In the genomic region with DNA sequence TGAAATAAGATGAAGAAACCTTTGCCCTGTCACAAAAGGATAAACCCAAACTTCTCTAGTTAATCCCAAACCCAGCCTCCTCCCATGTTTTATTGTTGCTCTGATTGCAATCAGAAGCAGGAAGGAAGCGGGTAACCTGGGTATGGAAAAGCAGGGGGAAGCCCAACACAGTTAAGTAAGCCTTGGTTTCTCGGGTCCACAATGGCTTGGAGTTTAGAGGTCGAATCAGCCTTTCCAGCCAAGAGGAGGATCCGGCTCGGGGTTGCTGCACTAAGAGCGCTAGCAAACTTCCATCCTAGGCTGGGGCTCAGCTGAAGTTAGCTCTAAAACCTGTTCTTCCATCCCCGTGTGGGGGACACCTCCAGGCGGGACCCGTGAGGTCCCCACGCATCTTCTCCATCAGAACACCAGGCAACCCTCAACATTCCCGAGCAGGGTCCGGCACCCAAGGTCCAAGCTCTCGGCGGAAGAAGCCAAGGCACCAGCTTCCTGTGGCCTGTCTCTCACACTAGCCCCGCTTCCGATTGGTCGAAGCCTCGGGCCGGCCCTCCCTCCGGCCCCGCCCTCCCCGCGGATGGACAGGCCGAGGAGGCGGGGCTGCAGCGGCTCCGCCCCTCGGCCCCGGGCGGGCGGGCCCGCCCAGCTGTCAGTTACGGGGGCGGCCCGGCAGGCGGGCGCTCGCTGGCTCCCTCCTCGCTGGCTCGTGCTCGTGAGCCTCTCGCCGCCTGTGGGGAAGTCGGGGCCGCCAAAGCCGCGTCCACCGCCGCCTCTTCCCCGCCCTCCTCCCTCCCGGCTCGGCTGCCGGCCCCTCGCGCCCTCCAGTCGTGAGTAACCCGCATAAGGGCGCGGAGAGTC, we compare ENCODE assay signal across 8 mouse cellular contexts. TPM values are rescaled to one million over a fixed set of nuclear protein-coding genes. Genes with fewer than 3 reads are reported as not detected.
DNase-seq lines count a peak whose midpoint lies in the region; ATAC-seq and TF ChIP-seq lines count a peak whose summit lies in the region.

A gene (plus strand): TSS at position 605 of the 855 bp plus-strand sequence.

- H3K4me3 ChIP-seq in C2C12 (ENCODE audit: insufficient read depth, poor library complexity, severe bottlenecking) = peak within 1 kb of the TSS; percentile 68
- H3K4me3 ChIP-seq in embryonic fibroblast, embryonic 13.5 days (ENCODE audit: insufficient read depth, low read length) = peak within 1 kb of the TSS; percentile 87
- H3K4me3 ChIP-seq in heart, embryonic 10.5 days = peak within 1 kb of the TSS; percentile 90
- H3K4me3 ChIP-seq in kidney, embryonic 14.5 days (ENCODE audit: low read length) = peak within 1 kb of the TSS; percentile 81
- peak within 1 kb of the TSS; percentile 81 for H3K4me3 ChIP-seq in limb, embryonic 14.5 days (replicated peaks; ENCODE audit: low read length)
- H3K4me3 ChIP-seq in midbrain, embryonic 16.5 days (ENCODE audit: low read depth, low read length) = peak within 1 kb of the TSS; percentile 88
- peak within 1 kb of the TSS; percentile 70 for H3K4me3 ChIP-seq in spleen, adult 2 months (ENCODE audit: extremely low read depth, insufficient read depth, insufficient read length)

- TF ChIP-seq CTCF in C2C12 (IDR thresholded peaks at IDR 0.05; ENCODE audit: control insufficient read depth, insufficient read depth, insufficient read length) = no peak
- TF ChIP-seq CTCF in embryonic fibroblast, embryonic 13.5 days (IDR thresholded peaks at IDR 0.05; ENCODE audit: borderline replicate concordance, insufficient read depth, low read length) = no peak
- no peak for TF ChIP-seq CTCF in spleen, adult 2 months (IDR thresholded peaks at IDR 0.05; ENCODE audit: extremely low read depth, insufficient read depth, insufficient read length, insufficient replicate concordance)

- peak within 1 kb of the TSS; percentile 79 for H3ac ChIP-seq in C2C12 (ENCODE audit: control insufficient read depth, insufficient read length, low read depth)

- WGBS in heart, embryonic 10.5 days = under 1% methylated on average over 57 of the region's 59 CpGs
- WGBS in kidney, embryonic 14.5 days = under 1% methylated on average over 58 of the region's 59 CpGs
- WGBS in limb, embryonic 14.5 days = 1% methylated on average over 39 of the region's 59 CpGs
- under 1% methylated on average over 31 of the region's 59 CpGs for WGBS in midbrain, embryonic 16.5 days
- 2% methylated on average over 59 of the region's 59 CpGs for WGBS in spleen, adult 2 months

- H3K79me3 ChIP-seq in C2C12 (ENCODE audit: low read depth) = peaks cover 26% of the 10 kb centered on the region

- no peaks in the 10 kb centered on the region for H3K27me3 ChIP-seq in C2C12 (ENCODE audit: control insufficient read depth, insufficient read depth, insufficient read length)
- H3K27me3 ChIP-seq in heart, embryonic 10.5 days (ENCODE audit: insufficient read depth, poor library complexity, severe bottlenecking) = no peaks in the 10 kb centered on the region
- no peaks in the 10 kb centered on the region for H3K27me3 ChIP-seq in kidney, embryonic 14.5 days (ENCODE audit: control insufficient read depth, insufficient read depth, low read length)
- H3K27me3 ChIP-seq in limb, embryonic 14.5 days (ENCODE audit: control insufficient read depth, insufficient read depth, low read length) = no peaks in the 10 kb centered on the region
- H3K27me3 ChIP-seq in midbrain, embryonic 16.5 days (ENCODE audit: control insufficient read depth, insufficient read depth, low read depth, low read length) = no peaks in the 10 kb centered on the region
- no peaks in the 10 kb centered on the region; the same call in 1 of the 2 replicates for H3K27me3 ChIP-seq in spleen, adult 2 months (ENCODE audit: control insufficient read depth, insufficient read depth, low read length)

- peak; percentile 96 for TF ChIP-seq POLR2A in embryonic fibroblast, embryonic 13.5 days (IDR thresholded peaks at IDR 0.05; ENCODE audit: low read depth, low read length)
- peak; percentile 63; the same call in 1 of the 2 replicates for TF ChIP-seq POLR2A in limb, embryonic 14.5 days (IDR thresholded peaks at IDR 0.05; ENCODE audit: borderline replicate concordance, extremely low read depth, insufficient read depth, insufficient read length)
- TF ChIP-seq POLR2A in spleen, adult 2 months (IDR thresholded peaks at IDR 0.05; ENCODE audit: low read depth, low read length) = peak; percentile 42

- peaks cover 5% of the 10 kb centered on the region for H3K36me3 ChIP-seq in C2C12 (ENCODE audit: control insufficient read depth, insufficient read depth)
- 0 out of 2 replicates have a peak, but pooled peaks cover 3% of the 10 kb centered on the region for H3K36me3 ChIP-seq in heart, embryonic 10.5 days
- no peaks in the 10 kb centered on the region for H3K36me3 ChIP-seq in kidney, embryonic 14.5 days (ENCODE audit: control insufficient read depth, insufficient read depth, low read length)
- no peaks in the 10 kb centered on the region for H3K36me3 ChIP-seq in limb, embryonic 14.5 days (ENCODE audit: control insufficient read depth, insufficient read depth, low read length)
- no peaks in the 10 kb centered on the region for H3K36me3 ChIP-seq in midbrain, embryonic 16.5 days (ENCODE audit: control insufficient read depth, insufficient read depth, low read length)
- no peaks in the 10 kb centered on the region for H3K36me3 ChIP-seq in spleen, adult 2 months (ENCODE audit: control insufficient read depth, insufficient read depth, low read length)

- peak within 1 kb of the TSS; percentile 81 for H3K4me2 ChIP-seq in kidney, embryonic 14.5 days (replicated peaks; ENCODE audit: low read depth, low read length)
- H3K4me2 ChIP-seq in limb, embryonic 14.5 days (replicated peaks; ENCODE audit: low read depth, low read length, severe bottlenecking) = peak within 1 kb of the TSS; percentile 79
- peak within 1 kb of the TSS; percentile 73 for H3K4me2 ChIP-seq in midbrain, embryonic 16.5 days (ENCODE audit: low read length)

- peak; percentile 97 for DNase-seq in brain, adult 2 months (ENCODE audit: low read depth, low spot score)
- peak; percentile 97 for DNase-seq in heart, embryonic 10.5 days (ENCODE audit: low spot score)
- peak; percentile 92 for DNase-seq in limb, embryonic 14.5 days (ENCODE audit: low spot score)
- peak; percentile 68 to 85 for DNase-seq in spleen, adult 2 months (ENCODE audit: low read depth in 1 of 2, low spot score in 2 of 2)

- no peaks in the 10 kb centered on the region for H3K9me3 ChIP-seq in heart, embryonic 10.5 days
- no peaks in the 10 kb centered on the region for H3K9me3 ChIP-seq in kidney, embryonic 14.5 days (ENCODE audit: control insufficient read depth, low read length)
- no peaks in the 10 kb centered on the region for H3K9me3 ChIP-seq in limb, embryonic 14.5 days (ENCODE audit: control insufficient read depth, low read length)
- no peaks in the 10 kb centered on the region for H3K9me3 ChIP-seq in midbrain, embryonic 16.5 days (replicated peaks; ENCODE audit: control insufficient read depth, low read length, poor library complexity, severe bottlenecking)

- peak within 1 kb of the TSS; percentile 66 for H3K27ac ChIP-seq in embryonic fibroblast, embryonic 13.5 days (ENCODE audit: insufficient read depth, low read length)
- peak within 1 kb of the TSS; percentile 95 for H3K27ac ChIP-seq in heart, embryonic 10.5 days
- H3K27ac ChIP-seq in kidney, embryonic 14.5 days (ENCODE audit: low read depth, low read length) = peak within 1 kb of the TSS; percentile 84
- H3K27ac ChIP-seq in limb, embryonic 14.5 days (replicated peaks; ENCODE audit: low read depth, low read length) = peak within 1 kb of the TSS; percentile 85
- peak within 1 kb of the TSS; percentile 91 for H3K27ac ChIP-seq in midbrain, embryonic 16.5 days (ENCODE audit: low read length)
- H3K27ac ChIP-seq in spleen, adult 2 months (ENCODE audit: insufficient read depth, low read length) = peak within 1 kb of the TSS; percentile 68

- H3K4me1 ChIP-seq in embryonic fibroblast, embryonic 13.5 days (ENCODE audit: control insufficient read depth, insufficient read depth, low read length) = 0 out of 2 replicates have a peak, but pooled peaks cover 3% of the 10 kb centered on the region
- H3K4me1 ChIP-seq in heart, embryonic 10.5 days = peaks cover 11% of the 10 kb centered on the region
- H3K4me1 ChIP-seq in kidney, embryonic 14.5 days (ENCODE audit: control insufficient read depth, insufficient read depth, low read length) = peaks cover 10% of the 10 kb centered on the region; the same call in 1 of the 2 replicates
- H3K4me1 ChIP-seq in limb, embryonic 14.5 days (ENCODE audit: control insufficient read depth, insufficient read depth, low read length) = peaks cover 12% of the 10 kb centered on the region
- H3K4me1 ChIP-seq in midbrain, embryonic 16.5 days (ENCODE audit: control insufficient read depth, insufficient read depth, low read length) = peaks cover 19% of the 10 kb centered on the region
- peaks cover 2% of the 10 kb centered on the region; the same call in 1 of the 2 replicates for H3K4me1 ChIP-seq in spleen, adult 2 months (ENCODE audit: control insufficient read depth, insufficient read depth, insufficient read length)

- H3K9ac ChIP-seq in kidney, embryonic 14.5 days (ENCODE audit: low read depth, low read length) = peak within 1 kb of the TSS; percentile 79
- H3K9ac ChIP-seq in limb, embryonic 14.5 days (ENCODE audit: low read depth, low read length, severe bottlenecking) = peak within 1 kb of the TSS; percentile 75
- H3K9ac ChIP-seq in midbrain, embryonic 16.5 days (ENCODE audit: low read depth, low read length) = peak within 1 kb of the TSS; percentile 85

- peak; percentile 99 for ATAC-seq in kidney, embryonic 14.5 days (ENCODE audit: low FRiP score, low TSS enrichment)
- ATAC-seq in limb, embryonic 14.5 days (ENCODE audit: low FRiP score, low read depth) = peak; percentile 99
- ATAC-seq in midbrain, embryonic 16.5 days = peak; percentile 98

- peaks cover 44% of the 10 kb centered on the region for H3K79me2 ChIP-seq in C2C12 (ENCODE audit: control insufficient read depth, insufficient read depth)

TF ChIP-seq in C2C12, 6 proteins besides CTCF, POLR2A, EP300 and RAD21:
- TF ChIP-seq MAX (IDR thresholded peaks at IDR 0.05) (no peak), MYOG (IDR thresholded peaks at IDR 0.05; ENCODE audit: control insufficient read depth, extremely low read depth, insufficient read length) (no peak), USF1 (IDR thresholded peaks at IDR 0.05; ENCODE audit: low read depth) (no peak)
TF ChIP-seq in C2C12: peak in this region for 0.

RNA-seq across cellular contexts. Expression of the gene that starts here (rescaled TPM):
- 3.6 TPM for polyA plus RNA-seq in C2C12 (2012; fragmentation: generic; extraction: Trizol)
- polyA plus RNA-seq in embryonic fibroblast, embryonic 13.5 days (2011; ENCODE audit: insufficient read length, low read depth, missing spikeins) = 34.8 and 35.3 TPM in 2 replicates
- polyA plus RNA-seq in heart, embryonic 10.5 days (2016; fragmentation: Nextera tagmentation; extraction: Ambion mirVana) = 13.2 and 16.8 TPM in 2 replicates
- 15.5 and 20.0 TPM in 2 replicates for polyA plus RNA-seq in kidney, embryonic 14.5 days (2014; fragmentation: Nextera tagmentation; extraction: Ambion mirVana)
- polyA plus RNA-seq in limb, embryonic 14.5 days (2012; rRNA removed) = 10.1 and 11.4 TPM in 2 replicates
- 23.0 and 24.0 TPM in 2 replicates for polyA plus RNA-seq in limb, embryonic 14.5 days (2014; fragmentation: Nextera tagmentation; extraction: Ambion mirVana)
- 21.0 and 25.1 TPM in 2 replicates for polyA plus RNA-seq in midbrain, embryonic 16.5 days (2015; fragmentation: Nextera tagmentation; extraction: Ambion mirVana)
- polyA plus RNA-seq in spleen, adult 2 months (2012; rRNA removed) = 2.1 and 2.4 TPM in 2 replicates

Comparison
In these comparisons a context has a peak if more than half of its experiments do, and no peak if none do; other contexts are left out.
1. Peak in every context shown above with its lines: DNase-seq, ATAC-seq, H3K4me3 ChIP-seq and H3K27ac ChIP-seq.
2. POLR2A ChIP-seq: peak in every context shown above with its lines; median percentile 96 in embryonic fibroblast, embryonic 13.5 days; 63 in limb, embryonic 14.5 days; 42 in spleen, adult 2 months.